Mouse (Mus musculus) liver, embryonic 13.5 days (tissue): ENCODE measurements at regions not wholly inside any gene's neighbourhood (a gene's known extent, or its start where the extent isn't known, plus 50 kb on each side); places are given as distances from the start of the nearest gene placed in this dataset.
A peak's percentile ranks its signal among the peaks of the same experiment; 100 is the strongest.

Experiments
- ATAC-seq: fragments of 200-750 bp; cut with Nextera tagmentation; 2 replicates; pipeline ENCODE4 v1.8.0; 2017; ENCODE audit warnings: low read depth, mild to moderate bottlenecking, moderate number of reproducible peaks, moderate library complexity
- DNase-seq: peaks from one replicate; pipeline ENCODE4 v3.0.0; 2022
- H3K27ac ChIP-seq: fragments of 300-500 bp; sonication (generic); 2 replicates; pipeline ENCODE4 v1.5.1; 2015; ENCODE audit warnings: moderate library complexity, mild to moderate bottlenecking, inconsistent platforms
- H3K27me3 ChIP-seq: fragments of 300-500 bp; sonication (generic); 2 replicates; pipeline ENCODE4 v1.6.1; 2015; ENCODE audit warnings: mild to moderate bottlenecking, inconsistent platforms
- H3K36me3 ChIP-seq: fragments of 300-500 bp; sonication (generic); 2 replicates; pipeline ENCODE4 v1.6.1; 2015; ENCODE audit warnings: mild to moderate bottlenecking, inconsistent platforms
- H3K4me1 ChIP-seq: fragments of 300-500 bp; sonication (generic); replicated peaks from 2 replicates; pipeline ENCODE4 v1.6.1; 2015; ENCODE audit warnings: inconsistent platforms
- H3K4me2 ChIP-seq: fragments of 300-500 bp; sonication (generic); 2 replicates; pipeline ENCODE4 v1.6.1; 2015; ENCODE audit warnings: inconsistent platforms, mild to moderate bottlenecking, moderate library complexity
- H3K4me3 ChIP-seq: fragments of 300-500 bp; sonication (generic); replicated peaks from 2 replicates; pipeline ENCODE4 v1.5.1; 2015; ENCODE audit warnings: mild to moderate bottlenecking, inconsistent platforms
- H3K9ac ChIP-seq: fragments of 300-500 bp; sonication (generic); 2 replicates; pipeline ENCODE4 v1.6.1; 2015; ENCODE audit warnings: mild to moderate bottlenecking, inconsistent platforms
- H3K9me3 ChIP-seq: fragments of 300-500 bp; sonication (generic); replicated peaks from 2 replicates; pipeline ENCODE4 v1.6.1; 2016; ENCODE audit warnings: inconsistent platforms
- WGBS: fragments of 180-500 bp; shearing (Covaris S2); methylation state at CpG from one replicate; pipeline ENCODE4 v1.1.7; 2015; ENCODE audit not compliant: insufficient replicate concordance; 5-methylcytosine and 5-hydroxymethylcytosine counted together

GRCm38 (mm10) chr11:111865143-111865542 is 799.2 kb downstream of the Kcnj2 start:
- DNase-seq (no peak), ATAC-seq (no peak)
- no peaks in the 10 kb centered on the region for H3K9me3 ChIP-seq
- no peak overlapping the region for H3K4me3 ChIP-seq
- no peaks in the 10 kb centered on the region for H3K4me1 ChIP-seq
- 67% methylated on average over 1 of the region's 1 CpGs for WGBS
- no peak overlapping the region for H3K9ac ChIP-seq
- H3K36me3 ChIP-seq, result no peaks in the 10 kb centered on the region
- H3K27me3 ChIP-seq, result no peaks in the 10 kb centered on the region
- H3K27ac ChIP-seq, result no peak overlapping the region
- no peak overlapping the region for H3K4me2 ChIP-seq

DNA sequence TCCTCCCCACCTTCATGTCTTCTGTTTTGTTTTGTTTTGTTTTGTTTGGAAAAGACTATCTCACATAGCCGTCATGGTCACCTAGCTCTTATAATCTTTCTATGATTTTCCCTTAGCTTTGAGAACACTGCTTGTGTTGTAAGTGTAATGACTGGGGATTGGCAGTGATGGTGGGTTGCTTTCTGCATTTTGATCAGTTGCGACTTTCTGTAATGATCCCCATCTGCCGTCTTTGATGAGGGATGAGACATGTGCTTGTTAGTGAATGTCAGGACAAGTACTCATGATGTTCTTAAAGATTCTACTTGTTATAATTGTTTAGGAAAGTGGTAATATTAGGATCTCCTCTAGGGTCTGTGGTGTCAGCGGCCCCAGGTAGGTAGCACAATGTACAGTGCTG is 809.4 kb downstream of the Kcnj2 start:
- no peak overlapping the region for H3K4me3 ChIP-seq
- no peak for DNase-seq

DNA sequence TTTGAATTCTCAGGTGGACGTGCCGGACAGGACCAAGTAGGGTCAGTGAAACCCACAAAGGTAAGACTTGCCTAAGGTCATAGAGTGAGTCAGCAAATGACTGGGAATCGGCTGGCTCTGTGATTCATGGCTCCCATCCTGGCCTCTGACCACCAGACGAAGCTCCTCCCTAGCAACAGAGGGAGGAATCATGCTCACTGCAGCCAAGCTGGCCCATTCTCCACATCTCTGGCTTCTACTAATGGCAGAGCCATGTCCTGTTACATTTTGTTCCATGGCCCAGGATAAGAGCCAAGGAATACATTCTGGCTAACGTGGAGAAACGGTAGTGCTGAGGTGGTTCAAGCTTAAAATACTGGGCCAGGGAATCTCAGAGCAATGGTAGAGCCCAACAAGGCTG is 814.2 kb downstream of the Kcnj2 start:
- no peaks in the 10 kb centered on the region for H3K36me3 ChIP-seq
- no peaks in the 10 kb centered on the region for H3K9me3 ChIP-seq
- no peak overlapping the region for H3K4me3 ChIP-seq
- H3K27me3 ChIP-seq, result no peaks in the 10 kb centered on the region
- ATAC-seq (no peak), DNase-seq (no peak)
- 65% methylated on average over 6 of the region's 6 CpGs for WGBS
- no peak overlapping the region for H3K9ac ChIP-seq
- no peaks in the 10 kb centered on the region for H3K4me1 ChIP-seq
- H3K4me2 ChIP-seq, result no peak overlapping the region
- no peak overlapping the region for H3K27ac ChIP-seq

More for the DNA sequence above, 809.4 kb downstream of the Kcnj2 start:
- Histone ChIP-seq H3K27me3 (no peaks in the 10 kb centered on the region), H3K27ac (no peak overlapping the region), H3K4me2 (no peak overlapping the region), H3K9ac (no peak overlapping the region), H3K36me3 (no peaks in the 10 kb centered on the region), H3K9me3 (no peaks in the 10 kb centered on the region), H3K4me1 (no peaks in the 10 kb centered on the region)
- ATAC-seq, result no peak
- WGBS, result 77% methylated on average over 4 of the region's 4 CpGs

DNA sequence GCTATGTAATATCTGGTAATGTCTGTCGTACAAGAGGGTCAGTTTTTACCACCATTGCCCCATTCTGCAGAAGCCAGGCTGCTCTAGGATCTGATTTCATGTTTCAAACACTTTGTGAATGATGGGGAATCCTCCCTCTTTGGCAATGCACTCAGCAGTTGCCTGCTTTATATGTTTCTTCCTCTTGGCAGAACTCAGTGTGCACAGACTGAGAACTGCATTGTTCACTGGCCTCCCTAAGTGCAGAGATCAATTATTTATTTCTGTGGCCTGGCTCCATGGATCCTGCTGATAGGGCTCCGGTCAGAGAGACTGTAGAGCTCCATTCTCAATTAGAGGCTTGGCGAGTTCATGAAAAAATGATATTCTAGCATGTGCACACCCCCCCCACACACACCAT is 824.1 kb downstream of the Kcnj2 start:
- Histone ChIP-seq H3K9me3 (no peaks in the 10 kb centered on the region), H3K4me2 (no peak overlapping the region), H3K4me3 (no peak overlapping the region), H3K36me3 (no peaks in the 10 kb centered on the region), H3K9ac (no peak overlapping the region), H3K4me1 (no peaks in the 10 kb centered on the region), H3K27ac (no peak overlapping the region), H3K27me3 (no peaks in the 10 kb centered on the region)
- ATAC-seq (no peak), DNase-seq (no peak)
- 70% methylated on average over 3 of the region's 3 CpGs for WGBS

DNA sequence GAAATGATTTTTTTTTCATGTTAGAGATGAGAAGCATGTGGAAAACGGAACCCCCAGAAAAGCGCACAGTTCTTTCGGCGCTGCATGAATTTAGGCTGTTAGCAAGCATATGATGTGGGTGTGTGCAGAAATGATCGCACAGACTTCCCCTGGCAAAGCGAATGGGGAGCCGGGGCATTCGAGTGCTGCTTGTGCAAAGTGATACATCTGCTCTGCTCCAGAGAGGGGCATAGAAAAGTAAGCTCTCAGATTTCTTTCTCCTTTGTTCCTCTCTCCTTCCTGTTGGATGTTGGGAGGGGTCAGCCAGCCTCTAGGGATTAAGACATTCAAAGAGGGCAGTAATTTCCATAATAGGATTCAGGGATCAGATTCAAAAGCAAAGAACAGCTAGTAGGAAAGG is 827.9 kb downstream of the Kcnj2 start:
- H3K27ac ChIP-seq, result no peak overlapping the region
- H3K9me3 ChIP-seq, result no peaks in the 10 kb centered on the region
- ATAC-seq (no peak), DNase-seq (no peak)
- WGBS, result 58% methylated on average over 8 of the region's 8 CpGs
- no peak overlapping the region for H3K4me3 ChIP-seq
- no peaks in the 10 kb centered on the region for H3K36me3 ChIP-seq
- no peaks in the 10 kb centered on the region for H3K4me1 ChIP-seq
- H3K4me2 ChIP-seq, result no peak overlapping the region
- no peak overlapping the region for H3K9ac ChIP-seq
- H3K27me3 ChIP-seq, result no peaks in the 10 kb centered on the region

- no peak overlapping the region for H3K27ac ChIP-seq
- H3K36me3 ChIP-seq, result no peaks in the 10 kb centered on the region
- WGBS, result 52% methylated on average over 4 of the region's 4 CpGs
- no peak overlapping the region for H3K9ac ChIP-seq
- H3K4me2 ChIP-seq, result no peak overlapping the region
- H3K9me3 ChIP-seq, result no peaks in the 10 kb centered on the region
- peak; percentile 47 for ATAC-seq
- DNase-seq, result no peak
- H3K4me3 ChIP-seq, result no peak overlapping the region
- no peaks in the 10 kb centered on the region for H3K4me1 ChIP-seq
- H3K27me3 ChIP-seq, result no peaks in the 10 kb centered on the region
Observed at GRCm38 (mm10) chr11:111895221-111896200, 829.5 kb downstream of the Kcnj2 start.

DNA sequence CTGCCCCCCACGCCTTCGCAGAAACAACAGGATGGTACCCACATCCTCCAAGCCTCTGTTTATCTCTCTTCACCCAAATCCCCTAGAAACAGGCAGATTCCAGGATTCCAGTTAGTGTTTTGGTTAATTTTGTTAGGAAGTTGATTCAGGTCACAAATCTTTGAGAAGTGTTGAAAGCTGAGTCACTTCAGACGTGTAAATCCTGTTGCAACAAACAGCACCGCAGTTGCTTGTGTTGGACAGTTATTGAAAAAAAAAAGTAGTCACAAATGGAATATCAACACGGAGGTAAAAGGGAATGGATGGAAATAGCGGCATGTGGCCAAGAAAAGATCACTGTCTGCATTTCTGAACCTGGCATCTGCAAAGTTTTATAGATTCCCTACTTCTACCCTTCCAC is 831.0 kb downstream of the Kcnj2 start:
- Histone ChIP-seq H3K27ac (no peak overlapping the region), H3K4me3 (no peak overlapping the region), H3K27me3 (no peaks in the 10 kb centered on the region), H3K36me3 (no peaks in the 10 kb centered on the region), H3K9me3 (no peaks in the 10 kb centered on the region), H3K9ac (no peak overlapping the region), H3K4me1 (no peaks in the 10 kb centered on the region), H3K4me2 (no peak overlapping the region)
- ATAC-seq (no peak), DNase-seq (no peak)
- WGBS, result 57% methylated on average over 6 of the region's 6 CpGs

- H3K27ac ChIP-seq, result no peak overlapping the region
- H3K9ac ChIP-seq, result no peak overlapping the region
- no peak overlapping the region for H3K4me3 ChIP-seq
- H3K27me3 ChIP-seq, result no peaks in the 10 kb centered on the region
- H3K4me1 ChIP-seq, result no peaks in the 10 kb centered on the region
- H3K9me3 ChIP-seq, result no peaks in the 10 kb centered on the region
- DNase-seq (no peak), ATAC-seq (no peak)
- WGBS, result 67% methylated on average over 4 of the region's 4 CpGs
- H3K4me2 ChIP-seq, result no peak overlapping the region
- H3K36me3 ChIP-seq, result no peaks in the 10 kb centered on the region
Observed at GRCm38 (mm10) chr11:111904086-111904485, 838.1 kb downstream of the Kcnj2 start.

DNA sequence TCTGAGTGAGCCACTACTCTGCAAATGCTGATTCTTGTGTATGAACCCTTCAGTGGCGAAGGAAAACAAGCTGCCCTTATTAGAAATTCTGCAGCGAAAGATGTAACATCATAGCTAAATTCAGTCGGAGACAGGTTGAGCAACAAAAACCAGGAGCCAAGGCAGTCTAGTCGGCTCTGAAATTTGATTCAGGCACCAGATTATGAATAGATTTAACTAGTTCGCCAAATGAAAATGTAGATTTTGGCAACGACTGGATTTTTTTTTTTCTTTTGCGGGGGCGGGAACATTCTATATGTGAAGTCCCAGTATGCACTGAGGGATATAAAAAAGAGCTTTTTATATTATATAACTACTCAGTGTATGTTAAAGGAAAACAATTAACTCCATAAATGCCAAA is 847.9 kb downstream of the Kcnj2 start:
- no peak overlapping the region for H3K27ac ChIP-seq

GRCm38 (mm10) chr11:111926336-111926735 is 855.7 kb upstream of the Sox9 start:
- no peak overlapping the region for H3K4me2 ChIP-seq
- no peaks in the 10 kb centered on the region for H3K4me1 ChIP-seq
- H3K27ac ChIP-seq, result no peak overlapping the region
- no peak for DNase-seq
- 84% methylated on average over 1 of the region's 1 CpGs for WGBS
- H3K9me3 ChIP-seq, result no peaks in the 10 kb centered on the region
- H3K36me3 ChIP-seq, result no peaks in the 10 kb centered on the region
- no peaks in the 10 kb centered on the region for H3K27me3 ChIP-seq
- no peak overlapping the region for H3K4me3 ChIP-seq
- no peak overlapping the region for H3K9ac ChIP-seq
- ATAC-seq, result no peak

More for the DNA sequence above, 847.9 kb downstream of the Kcnj2 start:
- ATAC-seq, result no peak
- DNase-seq, result no peak
- Histone ChIP-seq H3K4me3 (no peak overlapping the region), H3K27me3 (no peaks in the 10 kb centered on the region), H3K9ac (no peak overlapping the region), H3K4me1 (no peaks in the 10 kb centered on the region), H3K4me2 (no peak overlapping the region), H3K9me3 (no peaks in the 10 kb centered on the region), H3K36me3 (no peaks in the 10 kb centered on the region)
- WGBS, result 74% methylated on average over 8 of the region's 8 CpGs

DNA sequence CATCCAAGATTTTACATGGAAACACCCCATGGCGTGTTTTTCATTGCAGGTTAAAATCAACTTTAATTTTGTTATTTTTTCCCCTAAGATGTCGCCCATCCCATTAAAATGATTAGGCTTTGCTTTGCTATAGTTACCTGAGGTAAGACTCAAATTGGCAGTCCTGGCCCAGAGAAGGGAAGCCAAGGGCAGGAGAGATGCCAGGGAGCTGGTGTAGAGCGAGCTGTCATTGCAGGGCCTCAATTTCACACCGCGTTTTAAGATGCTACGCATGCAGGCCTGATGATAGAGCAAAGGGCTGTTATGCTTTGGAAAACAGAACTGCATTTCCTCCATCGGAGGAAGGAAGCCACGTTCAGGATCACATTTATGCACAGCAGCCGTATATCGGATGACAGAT is 852.7 kb upstream of the Sox9 start:
- WGBS, result 73% methylated on average over 10 of the region's 10 CpGs
- H3K4me2 ChIP-seq, result no peak overlapping the region
- ATAC-seq (no peak), DNase-seq (no peak)
- H3K27me3 ChIP-seq, result no peaks in the 10 kb centered on the region
- no peaks in the 10 kb centered on the region for H3K9me3 ChIP-seq
- no peak overlapping the region for H3K27ac ChIP-seq
- no peak overlapping the region for H3K4me3 ChIP-seq
- H3K4me1 ChIP-seq, result no peaks in the 10 kb centered on the region
- H3K9ac ChIP-seq, result no peak overlapping the region
- no peaks in the 10 kb centered on the region for H3K36me3 ChIP-seq

DNA sequence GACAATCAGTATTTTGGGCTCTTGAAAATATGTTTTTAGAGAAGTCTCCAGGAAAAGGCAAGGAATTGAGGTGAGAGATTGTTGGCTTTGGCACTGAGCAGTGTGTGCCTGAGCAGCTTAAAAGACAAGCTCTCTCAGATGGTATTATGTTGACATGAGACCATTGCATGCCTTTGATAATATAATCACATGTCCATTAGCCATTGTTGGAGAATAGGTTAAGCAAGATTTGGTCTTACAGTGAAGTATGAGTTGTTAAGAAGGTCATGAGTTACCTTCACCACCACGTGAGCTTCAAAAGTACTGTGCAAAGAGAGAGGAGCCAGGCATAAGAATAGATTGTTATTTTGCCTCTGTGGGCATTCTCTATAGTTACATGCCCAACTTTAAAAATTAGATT is 850.0 kb upstream of the Sox9 start:
- Histone ChIP-seq H3K27me3 (no peaks in the 10 kb centered on the region), H3K4me1 (no peaks in the 10 kb centered on the region), H3K4me2 (no peak overlapping the region), H3K36me3 (no peaks in the 10 kb centered on the region), H3K9ac (no peak overlapping the region), H3K4me3 (no peak overlapping the region), H3K9me3 (no peaks in the 10 kb centered on the region), H3K27ac (no peak overlapping the region)
- ATAC-seq (no peak), DNase-seq (no peak)
- WGBS, result 33% methylated on average over 1 of the region's 1 CpGs
